Mouse (Mus musculus): ENCODE data around the gene Il1r2. TPM values are rescaled to one million over a fixed set of nuclear protein-coding genes. Genes with fewer than 3 reads are reported as not detected.

The Il1r2 gene
- polyA plus RNA-seq, 1 experiment: 0.25 TPM

- no peak for TF ChIP-seq POLR2A (IDR thresholded peaks at IDR 0.05; ENCODE audit: borderline replicate concordance, extremely low read depth, insufficient read depth, insufficient read length, poor library complexity, severe bottlenecking)
- peak; percentile 24; the same call in 1 of the 2 replicates for TF ChIP-seq CTCF (IDR thresholded peaks at IDR 0.05; ENCODE audit: borderline replicate concordance, extremely low read depth, insufficient read depth, insufficient read length)
- no peak for DNase-seq (ENCODE audit: low read depth)
Measured at GRCm38 (mm10) chr1:40095585-40095984, 21.7 kb downstream of the Il1r2 start.

GRCm38 (mm10) chr1:40106306-40106705, 32.4 kb downstream of the Il1r2 start:
- TF ChIP-seq POLR2A (IDR thresholded peaks at IDR 0.05; ENCODE audit: borderline replicate concordance, extremely low read depth, insufficient read depth, insufficient read length, poor library complexity, severe bottlenecking) (no peak), CTCF (IDR thresholded peaks at IDR 0.05; ENCODE audit: borderline replicate concordance, extremely low read depth, insufficient read depth, insufficient read length) (no peak)

GRCm38 (mm10) chr1:40106719-40107118, 32.8 kb downstream of the Il1r2 start:
- TF ChIP-seq CTCF (IDR thresholded peaks at IDR 0.05; ENCODE audit: borderline replicate concordance, extremely low read depth, insufficient read depth, insufficient read length) (no peak), POLR2A (IDR thresholded peaks at IDR 0.05; ENCODE audit: borderline replicate concordance, extremely low read depth, insufficient read depth, insufficient read length, poor library complexity, severe bottlenecking) (no peak)
- no peak for DNase-seq (ENCODE audit: low read depth)

More at GRCm38 (mm10) chr1:40106306-40106705, 32.4 kb downstream of the Il1r2 start:
- no peak for DNase-seq (ENCODE audit: low read depth)

- TF ChIP-seq CTCF (IDR thresholded peaks at IDR 0.05; ENCODE audit: borderline replicate concordance, extremely low read depth, insufficient read depth, insufficient read length) (no peak), POLR2A (IDR thresholded peaks at IDR 0.05; ENCODE audit: borderline replicate concordance, extremely low read depth, insufficient read depth, insufficient read length, poor library complexity, severe bottlenecking) (no peak)
- no peak for DNase-seq (ENCODE audit: low read depth)
Measured at GRCm38 (mm10) chr1:40107971-40108749, 34.3 kb downstream of the Il1r2 start.

- TF ChIP-seq POLR2A (IDR thresholded peaks at IDR 0.05; ENCODE audit: borderline replicate concordance, extremely low read depth, insufficient read depth, insufficient read length, poor library complexity, severe bottlenecking) (no peak), CTCF (IDR thresholded peaks at IDR 0.05; ENCODE audit: borderline replicate concordance, extremely low read depth, insufficient read depth, insufficient read length) (no peak)
- no peak for DNase-seq (ENCODE audit: low read depth)
Measured at GRCm38 (mm10) chr1:40109736-40110135, 35.9 kb downstream of the Il1r2 start.

GRCm38 (mm10) chr1:40115271-40115670, 41.4 kb downstream of the Il1r2 start:
- TF ChIP-seq CTCF (IDR thresholded peaks at IDR 0.05; ENCODE audit: borderline replicate concordance, extremely low read depth, insufficient read depth, insufficient read length) (peak; percentile 64; the same call in 1 of the 2 replicates), POLR2A (IDR thresholded peaks at IDR 0.05; ENCODE audit: borderline replicate concordance, extremely low read depth, insufficient read depth, insufficient read length, poor library complexity, severe bottlenecking) (no peak)
- DNase-seq (ENCODE audit: low read depth): peak; percentile 69

GRCm38 (mm10) chr1:40116422-40116821, 42.5 kb downstream of the Il1r2 start:
- TF ChIP-seq CTCF (IDR thresholded peaks at IDR 0.05; ENCODE audit: borderline replicate concordance, extremely low read depth, insufficient read depth, insufficient read length) (peak; percentile 83; the same call in 1 of the 2 replicates), POLR2A (IDR thresholded peaks at IDR 0.05; ENCODE audit: borderline replicate concordance, extremely low read depth, insufficient read depth, insufficient read length, poor library complexity, severe bottlenecking) (no peak)
- peak; percentile 70 for DNase-seq (ENCODE audit: low read depth)

GRCm38 (mm10) chr1:40117565-40117964, 43.7 kb downstream of the Il1r2 start:
- DNase-seq (ENCODE audit: low read depth): peak; percentile 75
- no peak for TF ChIP-seq CTCF (IDR thresholded peaks at IDR 0.05; ENCODE audit: borderline replicate concordance, extremely low read depth, insufficient read depth, insufficient read length)
- no peak for TF ChIP-seq POLR2A (IDR thresholded peaks at IDR 0.05; ENCODE audit: borderline replicate concordance, extremely low read depth, insufficient read depth, insufficient read length, poor library complexity, severe bottlenecking)

GRCm38 (mm10) chr1:40124237-40124636, 50.4 kb downstream of the Il1r2 start:
- no peak for DNase-seq (ENCODE audit: low read depth)
- TF ChIP-seq POLR2A (IDR thresholded peaks at IDR 0.05; ENCODE audit: borderline replicate concordance, extremely low read depth, insufficient read depth, insufficient read length, poor library complexity, severe bottlenecking): no peak

GRCm38 (mm10) chr1:40128481-40128880, 54.6 kb downstream of the Il1r2 start:
- DNase-seq (ENCODE audit: low read depth): no peak
- TF ChIP-seq POLR2A (IDR thresholded peaks at IDR 0.05; ENCODE audit: borderline replicate concordance, extremely low read depth, insufficient read depth, insufficient read length, poor library complexity, severe bottlenecking): no peak
- no peak for TF ChIP-seq CTCF (IDR thresholded peaks at IDR 0.05; ENCODE audit: borderline replicate concordance, extremely low read depth, insufficient read depth, insufficient read length)

- no peak for DNase-seq (ENCODE audit: low read depth)
- TF ChIP-seq CTCF (IDR thresholded peaks at IDR 0.05; ENCODE audit: borderline replicate concordance, extremely low read depth, insufficient read depth, insufficient read length) (no peak), POLR2A (IDR thresholded peaks at IDR 0.05; ENCODE audit: borderline replicate concordance, extremely low read depth, insufficient read depth, insufficient read length, poor library complexity, severe bottlenecking) (no peak)
Measured at GRCm38 (mm10) chr1:40129321-40129720, 55.4 kb downstream of the Il1r2 start.

GRCm38 (mm10) chr1:40131631-40132030, 57.8 kb downstream of the Il1r2 start:
- peak; percentile 3 for DNase-seq (ENCODE audit: low read depth)
- TF ChIP-seq CTCF (IDR thresholded peaks at IDR 0.05; ENCODE audit: borderline replicate concordance, extremely low read depth, insufficient read depth, insufficient read length) (no peak), POLR2A (IDR thresholded peaks at IDR 0.05; ENCODE audit: borderline replicate concordance, extremely low read depth, insufficient read depth, insufficient read length, poor library complexity, severe bottlenecking) (no peak)
